Mouse (Mus musculus): ENCODE data around the gene Ccdc77. TPM values are rescaled to one million over a fixed set of nuclear protein-coding genes. Genes with fewer than 3 reads are reported as not detected.

Gene Ccdc77
- polyA plus RNA-seq, 1 experiment from 2014 or later: 12.4 TPM

GRCm38 (mm10) chr6:120356951-120357945, 6.9 kb downstream of the Ccdc77 start:
- in situ Hi-C loops (cut with MboI; ENCODE audit: low pct_unique_long_range_greater_than_20kb): no loop called here
- TF ChIP-seq CTCF (IDR thresholded peaks at IDR 0.05): no peak
- no peaks in the 10 kb centered on the region for H3K27me3 ChIP-seq
- POLR2A ChIA-PET: interaction anchor here (2.1 kb wide), 1 partner anchor 12 kb away, joined by 6 read pairs; no protein-coding TSS in a partner anchor
- CTCF ChIA-PET: interaction anchor here (0.9 to 2.1 kb wide), 5 partner anchors 11 to 81 kb away, joined by 3 to 9 read pairs (median 3); no protein-coding TSS in a partner anchor
- ATAC-seq (peak; percentile 98), DNase-seq (ENCODE audit: low read depth, low spot score) (peak; percentile 64)

- ChIA-PET CTCF (interaction anchor here (1.0 to 2.1 kb wide), 4 partner anchors 10 to 26 kb away, joined by 3 to 9 read pairs (median 3); no protein-coding TSS in a partner anchor), POLR2A (interaction anchor here (2.1 kb wide), 1 partner anchor 11 kb away, joined by 6 read pairs; no protein-coding TSS in a partner anchor)
- no peaks in the 10 kb centered on the region for H3K27me3 ChIP-seq
- no peak for ATAC-seq
- in situ Hi-C loops (cut with MboI; ENCODE audit: low pct_unique_long_range_greater_than_20kb): no loop called here
- no peak for DNase-seq (ENCODE audit: low read depth, low spot score)
- no peak for TF ChIP-seq CTCF (IDR thresholded peaks at IDR 0.05)
These were observed 7.7 kb downstream of the Ccdc77 start for GRCm38 (mm10) chr6:120356478-120356877.

GRCm38 (mm10) chr6:120349018-120349417, 15.2 kb downstream of the Ccdc77 start:
- POLR2A ChIA-PET: interaction anchor here (0.5 kb wide), 1 partner anchor 146 kb away, joined by 3 read pairs; no protein-coding TSS in a partner anchor
- DNase-seq (ENCODE audit: low read depth, low spot score): no peak

GRCm38 (mm10) chr6:120343992-120344391, 20.2 kb downstream of the Ccdc77 start:
- POLR2A ChIA-PET: no interaction called here
- in situ Hi-C loops (cut with MboI; ENCODE audit: low pct_unique_long_range_greater_than_20kb): loop anchor here (25.0 kb wide), 1 partner anchor 557 kb away; no protein-coding TSS in a partner anchor
- H3K27me3 ChIP-seq: no peaks in the 10 kb centered on the region
- ATAC-seq (no peak), DNase-seq (ENCODE audit: low read depth, low spot score) (no peak)
- no peak for TF ChIP-seq CTCF (IDR thresholded peaks at IDR 0.05)
- CTCF ChIA-PET: interaction anchor here (0.9 to 1.9 kb wide), 2 partner anchors 12 to 13 kb away, joined by 3 to 4 read pairs; no protein-coding TSS in a partner anchor

More at GRCm38 (mm10) chr6:120349018-120349417, 15.2 kb downstream of the Ccdc77 start:
- no peak for ATAC-seq
- no peak for TF ChIP-seq CTCF (IDR thresholded peaks at IDR 0.05)
- CTCF ChIA-PET: interaction anchor here (0.9 to 1.1 kb wide), 2 partner anchors 9 to 16 kb away, joined by 3 read pairs; no protein-coding TSS in a partner anchor
- in situ Hi-C loops (cut with MboI; ENCODE audit: low pct_unique_long_range_greater_than_20kb): loop anchor here (25.0 kb wide), 1 partner anchor 562 kb away; no protein-coding TSS in a partner anchor
- H3K27me3 ChIP-seq: no peaks in the 10 kb centered on the region

- peak; percentile 54 for TF ChIP-seq CTCF (IDR thresholded peaks at IDR 0.05)
- in situ Hi-C loops (cut with MboI; ENCODE audit: low pct_unique_long_range_greater_than_20kb): loop anchor here (25.0 kb wide), 1 partner anchor 545 kb away; no protein-coding TSS in a partner anchor
- ChIA-PET POLR2A (no interaction called here), CTCF (interaction anchor here (0.9 to 1.5 kb wide), 4 partner anchors 11 to 107 kb away, joined by 3 to 4 read pairs (median 3); no protein-coding TSS in a partner anchor)
- no peak for ATAC-seq
- no peaks in the 10 kb centered on the region for H3K27me3 ChIP-seq
- no peak for DNase-seq (ENCODE audit: low read depth, low spot score)
These were observed 31.8 kb downstream of the Ccdc77 start for GRCm38 (mm10) chr6:120332351-120332750.

GRCm38 (mm10) chr6:120324295-120324927, 39.8 kb downstream of the Ccdc77 start:
- peak; percentile 88 for TF ChIP-seq CTCF (IDR thresholded peaks at IDR 0.05)
- CTCF ChIA-PET: interaction anchor here (1.0 to 2.7 kb wide), 6 partner anchors 9 to 102 kb away, joined by 3 to 11 read pairs (median 4); no protein-coding TSS in a partner anchor
- no peaks in the 10 kb centered on the region for H3K27me3 ChIP-seq
- in situ Hi-C loops (cut with MboI; ENCODE audit: low pct_unique_long_range_greater_than_20kb): no loop called here
- POLR2A ChIA-PET: no interaction called here
- DNase-seq (ENCODE audit: low read depth, low spot score) (peak; percentile 20), ATAC-seq (no peak)

GRCm38 (mm10) chr6:120320369-120320768, 43.8 kb downstream of the Ccdc77 start:
- CTCF ChIA-PET: interaction anchor here (0.7 kb wide), 1 partner anchor 181 kb away, joined by 3 read pairs; no protein-coding TSS in a partner anchor
- POLR2A ChIA-PET: no interaction called here

GRCm38 (mm10) chr6:120319129-120319528, 45.0 kb downstream of the Ccdc77 start:
- DNase-seq (ENCODE audit: low read depth, low spot score): no peak
- CTCF ChIA-PET: no interaction called here
- no peak for ATAC-seq
- TF ChIP-seq CTCF (IDR thresholded peaks at IDR 0.05): no peak
- no peaks in the 10 kb centered on the region for H3K27me3 ChIP-seq
- POLR2A ChIA-PET: no interaction called here
- in situ Hi-C loops (cut with MboI; ENCODE audit: low pct_unique_long_range_greater_than_20kb): no loop called here

More at GRCm38 (mm10) chr6:120320369-120320768, 43.8 kb downstream of the Ccdc77 start:
- DNase-seq (ENCODE audit: low read depth, low spot score) (no peak), ATAC-seq (no peak)
- TF ChIP-seq CTCF (IDR thresholded peaks at IDR 0.05): no peak
- no peaks in the 10 kb centered on the region for H3K27me3 ChIP-seq
- in situ Hi-C loops (cut with MboI; ENCODE audit: low pct_unique_long_range_greater_than_20kb): no loop called here

- H3K27me3 ChIP-seq: no peaks in the 10 kb centered on the region
- ChIA-PET CTCF (no interaction called here), POLR2A (no interaction called here)
- DNase-seq (ENCODE audit: low read depth, low spot score) (no peak), ATAC-seq (no peak)
- no peak for TF ChIP-seq CTCF (IDR thresholded peaks at IDR 0.05)
- in situ Hi-C loops (cut with MboI; ENCODE audit: low pct_unique_long_range_greater_than_20kb): no loop called here
These were observed 45.8 kb downstream of the Ccdc77 start for GRCm38 (mm10) chr6:120318303-120318940.
